Mouse (Mus musculus): ENCODE data around the gene Gm49486.

Gm49486 gene

GRCm38 (mm10) chr15:79273020-79273419, 43.8 kb downstream of the Gm49486 start:
- no peak for DNase-seq

GRCm38 (mm10) chr15:79277728-79278127, 48.5 kb downstream of the Gm49486 start:
- no peak for DNase-seq

GRCm38 (mm10) chr15:79280209-79280608, 51.0 kb downstream of the Gm49486 start:
- peak; percentile 51 for DNase-seq

- DNase-seq = no peak
Measured at GRCm38 (mm10) chr15:79280850-79281249, 51.7 kb downstream of the Gm49486 start.

GRCm38 (mm10) chr15:79281389-79281788, 52.2 kb downstream of the Gm49486 start:
- no peak for DNase-seq

GRCm38 (mm10) chr15:79282434-79282833, 53.2 kb downstream of the Gm49486 start:
- DNase-seq = no peak

GRCm38 (mm10) chr15:79283371-79283770, 54.2 kb downstream of the Gm49486 start:
- DNase-seq = peak; percentile 44

GRCm38 (mm10) chr15:79285399-79285798, 56.2 kb downstream of the Gm49486 start, which contains the start of gene Baiap2l2:
TSS of gene Baiap2l2 (minus strand) at chr15:79285537.
- DNase-seq = peak; percentile 83

GRCm38 (mm10) chr15:79286141-79286540, 57.0 kb downstream of the Gm49486 start:
- DNase-seq = peak; percentile 64

GRCm38 (mm10) chr15:79287091-79287490, 57.9 kb downstream of the Gm49486 start:
- DNase-seq = peak; percentile 61

- DNase-seq = no peak
Measured at GRCm38 (mm10) chr15:79288387-79288786, 59.2 kb downstream of the Gm49486 start.

- no peak for DNase-seq
Measured at GRCm38 (mm10) chr15:79289441-79289840, 60.2 kb downstream of the Gm49486 start.

- no peak for DNase-seq
Measured at GRCm38 (mm10) chr15:79290340-79290739, 61.1 kb downstream of the Gm49486 start.

GRCm38 (mm10) chr15:79292779-79293178, 63.6 kb downstream of the Gm49486 start:
- DNase-seq = no peak

GRCm38 (mm10) chr15:79298553-79298952, 69.4 kb downstream of the Gm49486 start:
- no peak for DNase-seq

- DNase-seq = no peak
Measured at GRCm38 (mm10) chr15:79299563-79300155, 70.5 kb downstream of the Gm49486 start.

GRCm38 (mm10) chr15:79303725-79304124, 74.5 kb downstream of the Gm49486 start:
- DNase-seq = peak; percentile 48

- DNase-seq = no peak
Measured at GRCm38 (mm10) chr15:79304832-79305231, 75.6 kb downstream of the Gm49486 start.

- DNase-seq = no peak
Measured at GRCm38 (mm10) chr15:79306043-79306637, 76.9 kb downstream of the Gm49486 start.
